Mouse (Mus musculus) adrenal gland, adult 2 months (tissue): ENCODE measurements around the gene Lsamp. TPM values are rescaled to one million over a fixed set of nuclear protein-coding genes. Genes with fewer than 3 reads are reported as not detected.
A peak's percentile ranks its signal among the peaks of the same experiment; 100 is the strongest.

Experiments used
- DNase-seq: peaks from one replicate; pipeline ENCODE4 v3.0.0; 2021
- polyA plus RNA-seq: library from polyadenylated mRNA; depleted of rRNA; stranded (reverse); fragments of >200 nt; gene quantifications from 2 replicates; pipeline ENCODE4 v1.2.3, GENCODE M21; 2012
- total RNA-seq, 2 experiments: library from RNA; stranded (reverse); gene quantifications; 2 replicates each; pipeline ENCODE4 v1.2.3; 2021

Gene Lsamp
- total and polyA plus RNA-seq, 3 experiments: 0.79 to 7.0 (median 4.6) TPM

- DNase-seq: peak; percentile 24
Measured at GRCm38 (mm10) chr16:41242841-41243240, 1258.7 kb downstream of the Lsamp start.

- peak; percentile 5 for DNase-seq
Measured at GRCm38 (mm10) chr16:41244711-41245110, 1260.5 kb downstream of the Lsamp start.

GRCm38 (mm10) chr16:41258145-41259035 is 1274.2 kb downstream of the Lsamp start:
- DNase-seq: peak; percentile 59

- DNase-seq: no peak
Measured at GRCm38 (mm10) chr16:41275999-41276671, 1292.0 kb downstream of the Lsamp start.

- no peak for DNase-seq
Measured at GRCm38 (mm10) chr16:41317992-41318391, 1333.8 kb downstream of the Lsamp start.

GRCm38 (mm10) chr16:41343431-41343830 is 1359.3 kb downstream of the Lsamp start:
- DNase-seq: no peak

- no peak for DNase-seq
Measured at GRCm38 (mm10) chr16:41365138-41365537, 1381.0 kb downstream of the Lsamp start.

GRCm38 (mm10) chr16:41383702-41384101 is 1399.5 kb downstream of the Lsamp start:
- peak; percentile 55 for DNase-seq

GRCm38 (mm10) chr16:41384288-41384687 is 1400.1 kb downstream of the Lsamp start:
- DNase-seq: no peak

GRCm38 (mm10) chr16:41408850-41409249 is 1424.7 kb downstream of the Lsamp start:
- peak; percentile 37 for DNase-seq

- DNase-seq: no peak
Measured at GRCm38 (mm10) chr16:41410671-41411070, 1426.5 kb downstream of the Lsamp start.

- DNase-seq: no peak
Measured at GRCm38 (mm10) chr16:41417363-41417762, 1433.2 kb downstream of the Lsamp start.

GRCm38 (mm10) chr16:41467391-41467790 is 1483.2 kb downstream of the Lsamp start:
- peak; percentile 44 for DNase-seq

- DNase-seq: no peak
Measured at GRCm38 (mm10) chr16:41478694-41479093, 1494.5 kb downstream of the Lsamp start.

- DNase-seq: no peak
Measured at GRCm38 (mm10) chr16:41481832-41482231, 1497.7 kb downstream of the Lsamp start.

- peak; percentile 9 for DNase-seq
Measured at GRCm38 (mm10) chr16:41510915-41511552, 1526.9 kb downstream of the Lsamp start.

GRCm38 (mm10) chr16:41521566-41521965 is 1537.4 kb downstream of the Lsamp start:
- DNase-seq: no peak

GRCm38 (mm10) chr16:41524266-41524665 is 1540.1 kb downstream of the Lsamp start:
- DNase-seq: no peak

GRCm38 (mm10) chr16:41532661-41533551 is 1548.7 kb downstream of the Lsamp start:
- peak; percentile 13 for DNase-seq

- no peak for DNase-seq
Measured at GRCm38 (mm10) chr16:41533686-41534085, 1549.5 kb downstream of the Lsamp start.

GRCm38 (mm10) chr16:41535806-41536205 is 1551.6 kb downstream of the Lsamp start:
- no peak for DNase-seq

GRCm38 (mm10) chr16:41542641-41543040 is 1558.5 kb downstream of the Lsamp start:
- DNase-seq: no peak
